Mouse (Mus musculus): Measurements from ENCODE around the gene Vps8.

Vps8 gene

DNA sequence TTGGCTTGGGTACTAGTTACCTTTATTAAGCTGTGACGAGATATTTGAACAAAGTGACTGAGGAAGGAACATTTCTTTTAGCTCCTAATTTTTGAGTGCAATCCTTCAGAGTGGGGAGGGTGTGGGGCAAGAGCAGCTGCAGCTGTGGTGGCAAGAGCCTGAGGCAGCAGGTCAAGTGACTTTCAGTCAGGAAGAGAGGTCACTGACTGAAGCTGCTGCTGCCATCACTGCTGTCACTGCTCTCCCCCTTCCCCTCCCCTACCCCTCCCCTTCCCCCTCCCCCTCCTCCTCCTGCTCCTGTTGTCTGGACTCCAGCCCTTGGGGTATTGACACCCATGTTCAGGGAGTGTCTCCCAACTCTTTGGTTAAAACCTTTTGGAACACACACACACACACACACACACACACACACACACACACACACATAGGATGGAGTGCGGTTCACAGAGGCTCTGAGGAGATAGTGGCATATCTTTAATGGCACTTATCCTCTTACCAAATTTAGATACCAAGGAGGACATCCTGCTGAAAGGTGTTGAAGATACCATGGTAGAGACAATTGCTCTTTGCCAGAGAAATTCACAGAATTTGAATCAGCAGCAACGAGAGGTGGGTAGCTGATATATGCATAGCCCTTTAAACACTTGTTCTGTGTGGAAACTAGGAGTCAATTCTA, 139.8 kb downstream of the Vps8 start:
- no peak for DNase-seq

DNA sequence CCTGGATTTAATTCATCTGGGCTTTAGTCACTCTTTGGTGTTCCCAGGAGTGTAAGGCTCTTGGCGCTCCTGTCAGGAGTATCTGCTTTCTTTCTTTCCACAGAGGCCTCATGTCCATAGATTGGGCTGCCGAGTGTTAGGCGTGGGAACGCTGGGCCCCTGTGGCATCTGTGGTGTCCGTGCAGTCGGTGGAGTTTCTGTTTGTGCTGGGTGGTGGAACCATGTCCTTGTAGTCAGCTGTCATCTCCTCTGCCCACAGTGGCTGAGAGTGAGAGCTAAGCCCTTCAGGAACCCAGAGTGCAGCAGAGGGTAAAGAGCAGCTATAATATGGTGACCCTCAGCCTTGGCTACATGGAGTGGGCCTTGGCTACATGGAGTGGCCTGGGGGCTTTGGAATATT, 140.4 kb downstream of the Vps8 start:
- no peak for DNase-seq

DNA sequence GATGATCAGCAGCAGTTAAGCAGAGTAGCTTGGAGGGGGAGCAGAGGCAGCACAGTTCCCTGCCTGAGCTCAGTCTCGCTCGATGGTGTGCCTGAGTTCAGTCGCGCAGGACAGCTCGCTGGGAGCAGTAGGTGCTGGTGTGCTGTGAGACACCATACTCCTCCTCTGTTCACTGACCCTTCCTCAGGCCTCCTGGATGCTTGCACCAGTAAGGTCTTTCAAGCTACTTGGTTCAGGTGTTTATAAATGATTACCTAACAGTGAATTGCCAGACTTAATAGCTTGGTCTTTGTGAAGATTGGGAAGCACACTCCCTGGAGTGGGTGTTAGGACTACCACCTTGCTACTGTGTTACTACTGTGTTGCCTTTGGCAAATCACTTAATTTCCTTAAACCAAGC, 144.2 kb downstream of the Vps8 start:
- DNase-seq: no peak

DNA sequence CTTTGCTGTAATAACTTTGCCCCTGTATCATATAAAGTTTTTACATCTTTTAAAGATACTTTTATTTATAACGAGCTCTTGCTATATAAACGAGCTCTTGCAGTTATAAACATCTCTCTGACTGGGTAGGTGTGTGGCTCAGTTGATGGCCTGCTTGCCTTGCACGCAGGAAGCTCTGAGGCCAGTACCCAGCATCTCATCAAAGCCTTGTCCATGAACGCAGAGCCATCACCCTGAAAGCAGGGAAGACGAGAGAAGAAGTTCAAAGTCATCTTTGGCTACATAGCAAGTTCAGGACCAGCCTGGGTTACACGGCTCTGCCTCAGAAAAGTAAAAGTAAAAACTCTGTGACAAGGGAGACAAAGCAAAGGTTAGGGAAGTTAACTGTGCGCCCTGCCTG, 147.0 kb downstream of the Vps8 start:
- DNase-seq: no peak

DNA sequence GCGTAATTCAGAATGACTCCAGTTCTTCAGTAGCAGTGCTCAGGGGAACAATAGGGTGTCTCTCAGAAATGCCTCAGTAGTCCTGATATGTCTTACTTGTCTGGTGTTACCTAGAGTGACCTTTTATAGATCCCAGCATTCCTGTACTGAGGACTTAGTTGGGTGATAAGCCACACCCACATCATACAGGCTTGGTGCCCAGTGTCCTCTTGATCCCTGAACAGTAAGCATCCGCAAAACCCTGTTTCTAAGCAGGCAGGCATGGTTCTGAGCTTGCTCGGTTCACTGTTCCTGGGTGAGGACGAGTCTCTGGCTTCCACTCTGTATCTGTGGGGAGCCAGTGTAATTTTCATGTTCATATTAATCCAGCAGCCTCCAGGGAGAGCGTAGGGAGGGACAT, 147.9 kb downstream of the Vps8 start:
- DNase-seq: no peak

DNA sequence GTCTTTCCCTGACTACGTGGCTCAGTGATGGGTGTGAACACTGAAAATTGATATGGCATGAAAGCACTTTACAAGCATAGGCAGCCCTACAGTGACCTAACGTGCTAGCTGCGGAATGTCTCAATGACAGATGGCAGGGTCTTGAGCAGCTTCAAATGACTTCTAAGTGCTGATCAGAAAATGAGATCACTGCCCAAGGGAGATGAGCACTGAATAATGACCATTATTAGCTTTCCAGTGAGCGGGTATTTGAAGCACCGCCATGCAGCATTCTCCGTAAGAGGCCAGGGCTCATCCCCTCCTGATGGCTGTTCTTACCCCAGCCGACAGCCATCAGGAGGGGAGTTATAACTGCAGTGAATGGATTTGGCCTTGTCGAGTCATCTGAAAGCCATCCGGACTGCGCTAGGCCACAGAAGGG, 153.1 kb downstream of the Vps8 start:
- no peak for DNase-seq

DNA sequence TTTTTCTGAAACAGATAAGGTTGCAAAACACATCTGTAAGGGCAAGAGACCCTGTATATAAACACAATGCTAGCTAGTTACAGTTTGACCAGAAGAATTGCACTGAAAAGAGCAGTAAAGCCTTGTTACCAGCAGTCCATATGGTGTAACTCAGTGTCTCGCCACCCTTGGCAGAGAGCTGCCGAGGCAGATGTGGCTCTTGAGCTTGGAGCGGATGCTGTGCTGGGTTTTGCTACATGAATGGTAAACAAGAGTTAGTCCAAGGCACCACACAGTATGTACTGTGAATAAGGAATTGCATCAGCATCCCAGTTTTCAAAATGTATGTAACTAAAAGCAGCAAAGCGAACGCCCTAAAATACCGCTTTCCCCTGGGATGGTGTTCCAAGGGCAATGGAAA, 166.2 kb downstream of the Vps8 start:
- no peak for DNase-seq

DNA sequence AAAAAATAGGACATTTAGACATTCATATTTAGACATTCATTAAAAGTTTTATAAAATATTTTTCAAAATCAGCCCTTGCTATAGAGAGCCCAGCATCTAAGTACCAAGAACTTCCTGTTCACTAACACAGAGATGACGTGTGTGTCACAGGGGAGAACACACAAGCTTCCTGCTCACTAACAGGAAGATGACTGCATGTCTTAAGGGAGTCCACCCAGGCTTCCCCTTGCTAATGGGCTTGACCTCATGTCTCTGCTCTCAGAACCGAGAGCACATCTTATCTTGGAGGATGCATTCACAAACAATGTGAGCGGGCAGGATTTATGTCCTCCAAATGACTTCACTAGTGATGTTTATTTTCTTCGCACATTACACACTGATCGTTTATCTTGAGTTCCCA, 167.9 kb downstream of the Vps8 start:
- no peak for DNase-seq

DNA sequence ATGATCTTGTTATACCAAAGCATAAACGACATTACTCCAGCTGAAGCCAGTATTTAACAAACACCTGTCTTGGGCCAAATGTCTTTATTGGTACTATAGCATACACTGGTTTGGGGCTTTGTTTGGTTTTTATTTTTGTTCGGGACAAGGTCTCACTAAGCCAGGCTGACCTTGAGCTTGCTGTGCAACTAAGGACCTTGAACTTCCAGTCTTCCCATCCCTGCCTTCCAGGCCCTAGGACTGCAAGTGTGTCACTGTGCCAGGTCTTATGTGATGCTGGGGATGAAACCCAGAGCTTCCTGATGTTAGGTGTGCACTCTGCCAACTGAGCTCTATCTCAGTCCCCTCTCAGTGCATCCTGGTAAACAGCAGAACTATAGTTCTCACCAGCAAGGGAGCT, 168.6 kb downstream of the Vps8 start:
- DNase-seq: no peak

DNA sequence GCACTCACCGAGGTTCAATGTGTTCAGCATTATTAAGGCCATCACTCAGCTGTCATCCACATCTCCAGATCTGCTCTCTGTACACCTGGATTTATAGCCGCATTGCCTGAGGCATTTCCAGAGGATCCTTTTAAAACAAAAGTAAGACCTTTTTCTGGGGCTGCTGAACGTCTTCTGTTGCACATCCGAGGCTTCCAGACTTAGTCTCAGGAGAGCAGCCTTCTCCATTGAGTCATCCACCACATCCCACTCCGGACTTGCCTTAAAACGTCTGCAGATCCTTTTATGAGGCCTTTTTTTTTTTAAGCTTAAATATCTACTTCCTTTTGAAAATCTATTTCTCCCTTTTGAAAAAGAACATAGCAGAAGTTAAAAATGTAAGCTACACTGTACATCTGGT, 172.6 kb downstream of the Vps8 start:
- no peak for DNase-seq

DNA sequence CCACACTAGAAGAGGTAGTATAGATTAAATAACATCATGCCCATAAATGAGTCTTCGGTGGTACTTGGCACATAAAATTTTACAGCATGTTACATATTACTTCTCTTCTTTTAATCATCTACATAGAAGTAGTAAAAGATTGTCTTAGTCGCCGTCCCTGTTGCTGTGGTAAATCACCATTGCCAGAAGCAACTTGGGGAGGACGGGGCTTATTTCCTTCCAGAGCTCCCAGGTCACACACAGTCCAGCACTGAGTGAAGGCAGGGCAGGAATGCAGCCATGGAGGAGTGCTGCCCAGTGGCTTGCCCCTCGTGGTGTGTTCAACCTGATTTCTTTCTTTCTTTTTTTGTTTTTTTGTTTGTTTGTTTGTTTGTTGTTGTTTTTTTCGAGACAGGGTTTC, 181.4 kb downstream of the Vps8 start:
- DNase-seq: no peak

DNA sequence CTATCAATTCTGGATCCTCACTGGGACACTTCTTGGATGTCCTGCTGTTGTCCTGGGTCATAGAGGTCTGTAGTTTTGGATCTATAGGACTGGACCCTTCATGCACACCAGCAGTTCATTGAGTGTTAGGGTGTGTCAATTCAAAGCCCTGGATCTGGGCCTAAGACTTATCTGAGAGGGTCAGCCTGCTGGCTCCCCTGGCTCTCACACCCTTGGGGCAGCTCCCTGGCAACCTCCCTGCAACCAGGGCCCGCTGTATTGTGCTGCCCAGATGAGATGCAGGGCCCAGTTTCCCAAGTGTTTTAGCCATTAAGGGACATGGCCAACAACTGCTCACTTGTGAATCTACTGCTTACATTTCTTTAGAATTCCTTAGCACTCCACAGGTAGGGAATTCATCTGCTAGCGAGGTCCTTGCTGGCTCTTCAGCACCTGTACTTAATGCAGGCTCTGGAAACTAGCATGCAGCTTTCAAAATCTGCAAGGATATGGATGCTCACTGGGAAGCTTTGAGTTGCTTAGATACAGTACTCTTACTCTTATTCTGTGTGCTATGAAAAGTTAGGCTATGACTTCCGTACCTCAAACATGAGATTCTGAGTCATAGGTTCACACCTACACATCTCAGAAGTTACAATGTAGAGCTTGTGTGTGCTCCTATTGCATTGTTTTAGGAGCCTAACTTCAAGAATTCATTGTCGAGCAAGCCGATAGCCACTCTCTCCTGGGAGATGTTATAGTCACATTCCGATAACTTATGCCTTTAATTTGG, 183.5 kb downstream of the Vps8 start:
- no peak for DNase-seq

DNA sequence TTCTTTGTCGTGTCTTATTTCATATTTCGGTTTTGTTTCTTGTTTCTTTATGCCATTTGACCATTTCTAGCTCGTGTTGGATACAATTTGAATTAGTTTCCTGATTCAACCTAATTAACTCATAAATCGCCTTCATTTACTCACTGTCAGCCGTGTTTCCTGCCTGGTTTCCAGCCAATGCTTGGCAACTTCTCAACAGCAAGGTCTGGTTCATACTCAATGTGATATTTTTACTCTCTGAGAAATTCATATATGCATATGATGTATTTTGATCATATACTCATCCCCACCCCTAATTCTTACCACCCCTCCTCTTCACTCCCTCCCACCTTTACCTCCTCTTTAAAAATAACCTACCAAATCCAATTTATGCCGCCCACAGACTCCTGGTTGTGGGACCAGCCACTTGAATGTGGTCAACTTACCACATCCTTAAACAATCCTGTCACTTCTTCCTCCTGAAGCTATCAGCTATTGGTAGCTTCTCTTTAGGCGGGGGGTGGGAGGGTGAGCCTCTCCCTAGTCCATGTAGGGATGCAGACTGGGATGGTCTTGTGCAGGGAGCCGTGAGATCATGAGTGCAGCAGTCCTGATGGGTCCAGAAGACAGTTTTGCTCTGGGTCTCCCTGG, 184.2 kb downstream of the Vps8 start:
- DNase-seq: peak; percentile 61 to 68

DNA sequence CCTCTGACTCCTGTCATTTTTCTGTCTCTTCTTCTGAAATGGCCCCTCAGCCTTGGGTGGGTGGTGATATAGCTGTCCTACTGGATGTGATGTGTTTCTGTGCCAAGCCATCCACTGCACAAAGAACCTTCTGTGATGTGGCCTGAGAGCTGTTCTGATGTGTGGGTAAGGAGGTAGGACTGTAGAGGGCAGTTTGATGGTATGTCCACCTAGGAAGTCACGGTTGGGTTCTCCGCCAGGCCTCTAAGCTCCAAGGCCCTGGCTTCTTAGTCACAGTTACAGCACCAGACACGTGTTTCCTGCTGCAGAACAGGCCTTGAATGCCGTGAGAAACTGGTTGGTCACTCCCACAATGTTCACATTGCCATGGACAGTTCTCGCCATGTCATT, 184.7 kb downstream of the Vps8 start:
- DNase-seq: no peak

DNA sequence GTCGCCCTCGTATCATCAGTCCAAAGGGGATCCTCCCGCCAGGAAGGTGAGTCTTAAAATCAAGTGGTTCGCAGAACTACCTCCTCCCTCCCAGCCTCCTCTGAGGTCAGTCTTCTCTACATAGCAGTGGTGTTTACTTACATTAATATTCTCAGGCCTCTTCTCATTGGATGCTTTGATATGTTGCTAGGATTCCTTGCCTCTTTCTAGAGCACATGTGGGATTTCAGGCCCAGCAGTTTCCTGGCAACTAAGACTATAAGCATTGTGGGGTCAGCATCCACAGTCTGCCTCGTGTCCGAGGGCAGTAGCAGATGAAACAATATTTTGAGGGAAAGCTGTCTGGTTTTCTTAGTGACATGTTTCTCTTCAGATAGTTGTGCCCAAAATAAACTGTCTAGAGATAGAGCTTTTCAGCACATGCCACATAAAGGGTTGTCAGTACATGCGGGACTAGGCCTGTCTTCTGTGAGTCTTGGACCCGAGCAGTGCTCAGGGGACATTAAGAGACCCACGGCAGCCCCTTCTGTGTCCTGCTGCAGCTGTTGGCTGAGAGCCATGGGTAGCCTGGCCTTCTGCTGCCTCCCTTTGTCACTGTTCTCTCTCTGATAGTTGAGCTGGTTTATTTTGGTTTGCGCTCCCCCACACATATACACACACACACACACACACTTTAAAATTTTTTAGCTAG, 185.4 kb downstream of the Vps8 start:
- peak; percentile 52 to 69 for DNase-seq

DNA sequence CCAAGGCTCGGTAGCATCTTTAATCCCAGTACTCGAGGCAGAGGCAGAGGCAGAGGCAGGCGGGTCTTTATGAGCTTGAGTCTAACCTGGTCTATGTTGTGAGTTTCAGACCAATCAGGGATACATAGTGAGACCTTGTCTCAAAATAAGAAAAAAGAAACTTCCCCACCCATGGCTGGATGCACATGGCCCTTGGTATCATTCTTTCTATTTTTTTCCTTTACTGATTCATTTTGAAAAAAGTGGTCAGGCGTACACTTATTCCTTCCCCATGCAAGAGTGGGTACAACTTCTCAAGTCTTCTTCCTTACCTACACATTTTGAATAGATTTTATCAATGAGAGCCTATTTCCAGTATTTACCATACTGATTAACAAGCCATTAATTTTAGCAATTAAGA, 187.6 kb downstream of the Vps8 start:
- DNase-seq: no peak

DNA sequence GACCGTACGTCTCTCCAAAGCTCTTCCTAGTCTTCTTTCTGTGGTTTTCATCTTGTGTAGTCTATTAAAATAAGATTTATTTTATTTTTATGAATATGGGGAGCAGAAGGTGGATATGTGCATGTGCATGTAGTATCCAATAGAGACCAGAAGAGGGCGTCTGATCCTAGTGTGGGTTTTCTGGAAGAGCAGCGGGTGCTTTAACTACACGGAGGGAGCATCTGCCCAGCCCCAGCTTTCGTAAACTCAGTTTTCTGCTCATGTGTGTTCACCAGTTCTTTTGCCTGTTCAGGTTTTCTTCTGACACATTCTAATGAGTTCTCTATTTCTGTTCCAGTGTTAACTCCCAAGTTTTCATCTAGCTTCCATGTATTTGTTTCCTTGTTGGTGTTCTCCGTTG, 192.9 kb downstream of the Vps8 start:
- DNase-seq: peak; percentile 63 to 68

DNA sequence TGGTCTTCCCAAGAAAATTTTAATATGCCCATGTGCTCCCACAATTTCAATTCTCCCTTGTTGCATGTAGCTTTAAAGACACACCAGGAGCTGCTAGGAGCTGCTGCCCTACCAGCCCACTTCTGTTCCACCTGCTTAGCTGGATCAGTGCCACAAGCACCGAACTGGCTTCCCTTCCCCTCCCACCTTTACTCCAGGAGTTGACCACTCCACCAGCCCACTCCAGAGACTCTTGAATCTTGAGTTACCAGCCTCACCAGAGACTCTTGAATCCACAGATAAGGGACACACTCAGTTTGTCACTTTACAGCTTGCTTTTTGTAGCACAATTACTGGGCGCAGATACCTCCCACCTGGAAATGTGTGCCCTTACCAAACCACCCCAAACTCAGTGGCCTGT, 197.7 kb downstream of the Vps8 start:
- peak in 1 of 2 experiments; percentile 41 for DNase-seq

DNA sequence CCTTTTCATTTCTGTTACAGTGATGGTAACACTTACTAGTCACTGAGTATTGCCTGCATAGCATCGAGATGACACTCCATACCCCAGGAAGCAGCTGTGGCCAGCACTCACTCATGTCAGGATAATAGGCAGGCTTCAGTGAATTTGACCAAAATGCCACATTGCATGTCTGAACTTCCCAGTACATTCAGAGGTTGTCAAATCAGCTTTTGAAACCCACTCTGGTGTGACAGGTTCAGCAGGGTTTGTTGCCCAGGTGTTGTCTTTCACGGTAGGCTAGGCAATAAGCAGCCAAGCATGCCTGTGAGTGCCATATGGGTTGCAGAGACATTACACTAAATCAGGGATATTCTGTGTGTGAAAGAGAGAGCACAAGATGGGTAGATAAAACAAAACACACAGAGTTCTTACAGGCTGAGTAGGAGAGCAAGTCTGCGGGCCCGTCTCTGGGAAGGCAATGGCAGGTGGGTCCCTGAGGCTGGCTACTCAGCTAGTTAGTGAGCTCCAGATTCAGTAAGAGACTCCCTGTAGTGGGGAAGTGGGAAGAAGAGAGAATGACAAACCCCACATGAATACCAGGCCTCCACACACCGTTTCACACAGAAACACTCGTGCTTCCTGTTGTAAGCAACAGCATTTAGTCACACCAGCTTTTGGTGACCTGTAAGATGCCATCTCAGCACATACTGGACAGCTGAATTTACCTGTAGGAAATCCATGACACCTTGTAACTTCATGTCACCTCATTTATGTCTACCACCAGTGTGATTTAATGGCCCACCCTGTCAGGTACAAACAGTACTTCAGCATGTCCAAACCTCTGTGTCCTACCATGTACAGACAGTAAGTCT, 203.1 kb downstream of the Vps8 start:
- DNase-seq: peak; percentile 54 to 71

DNA sequence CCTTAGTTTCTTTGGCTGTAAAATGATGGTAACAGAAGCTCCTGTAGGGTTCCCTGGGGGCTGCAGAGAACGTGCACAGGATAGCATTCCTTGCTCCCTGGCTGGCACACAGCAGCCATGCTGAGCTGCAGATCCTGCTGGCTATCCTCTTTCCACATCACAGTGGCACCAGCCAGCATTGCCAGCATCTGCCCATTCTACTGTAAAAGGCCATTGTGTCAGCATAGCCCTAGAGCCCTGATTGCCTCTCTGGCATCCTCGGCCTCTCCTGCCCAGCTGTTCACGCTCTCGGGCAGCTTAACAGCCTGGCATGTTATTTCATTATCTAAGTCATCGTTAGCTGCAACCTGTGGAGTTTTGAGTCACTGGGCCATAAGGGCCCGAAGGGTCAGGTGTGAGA, 204.3 kb downstream of the Vps8 start:
- DNase-seq: peak in 1 of 2 experiments; percentile 23

DNA sequence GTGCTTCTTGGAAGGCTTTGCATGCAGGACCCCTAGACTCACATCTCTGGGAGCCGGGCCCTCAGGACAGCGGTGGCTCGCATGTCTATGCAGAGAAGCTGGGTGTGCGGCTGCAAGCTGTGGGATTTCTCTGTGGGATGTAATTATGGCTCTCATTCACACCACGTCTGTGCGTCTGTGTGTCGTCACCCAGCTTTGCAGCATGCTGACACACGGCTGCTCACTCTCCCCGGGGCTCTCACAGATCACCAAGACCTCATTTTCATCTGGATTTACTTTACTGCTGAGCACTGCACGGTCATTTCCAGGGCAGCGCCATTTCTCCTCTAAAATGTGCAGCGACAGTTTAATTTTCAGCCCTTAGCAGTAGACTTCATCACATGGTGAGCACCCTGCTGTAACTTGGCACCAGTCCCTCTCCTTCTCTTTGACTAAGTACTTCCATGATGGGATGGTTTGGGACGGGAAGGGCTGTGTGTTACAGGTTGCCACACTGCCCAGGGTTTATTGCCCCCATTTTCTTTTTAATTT, 205.2 kb downstream of the Vps8 start:
- peak; percentile 56 to 60 for DNase-seq

DNA sequence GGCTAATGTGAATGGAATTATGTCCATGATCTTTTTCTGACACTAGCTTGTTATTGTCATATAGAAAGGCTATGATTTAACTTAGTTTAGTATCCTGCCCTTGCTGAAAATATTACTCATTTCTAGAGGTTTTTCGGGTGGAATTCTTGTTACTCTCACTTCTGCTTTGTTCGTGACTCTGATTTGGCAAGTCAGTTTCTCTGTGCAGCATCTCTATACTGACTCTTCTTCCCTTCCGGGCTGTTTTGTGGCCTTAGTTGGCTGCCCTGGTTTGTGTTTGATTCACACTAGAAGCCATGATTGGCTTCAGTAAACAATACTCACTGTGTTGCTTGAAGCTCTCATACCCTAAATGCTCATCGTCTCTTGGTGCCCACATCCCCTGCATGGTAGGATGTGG, 207.7 kb downstream of the Vps8 start:
- no peak for DNase-seq
